Mouse (Mus musculus) gastrocnemius, adult 2 months (tissue): ENCODE results near the gene Dlg5. TPM values are rescaled to one million over a fixed set of nuclear protein-coding genes. Genes with fewer than 3 reads are reported as not detected.
A peak's percentile ranks its signal among the peaks of the same experiment; 100 is the strongest.

Source experiments
- DNase-seq: peaks from one replicate; pipeline ENCODE4 v3.0.0; 2022
- H3K27ac ChIP-seq: fragments of 200-600 bp; 2 replicates; pipeline ENCODE4 v1.8.1; 2022; ENCODE audit warnings: mild to moderate bottlenecking
- H3K4me3 ChIP-seq: fragments of 200-600 bp; 2 replicates; pipeline ENCODE4 v1.8.1; 2022; ENCODE audit warnings: mild to moderate bottlenecking, moderate library complexity
- CTCF ChIP-seq: fragments of 200-600 bp; IDR thresholded peaks from 2 replicates; pipeline ENCODE4 v1.8.1; 2022; ENCODE audit warnings: antibody characterized with exemption, mild to moderate bottlenecking, moderate library complexity
- intact Hi-C: fragments of 180-260 bp; cut with DNase I; formaldehyde crosslinking; loops from one replicate; pipeline ENCODE4 v1.15.1; 2025
- total RNA-seq, 2 experiments: library from RNA; stranded (reverse); gene quantifications; 2 replicates each; pipeline ENCODE4 v1.2.3; 2021

The Dlg5 gene
- total RNA-seq, 2 experiments from 2014 or later: 5.5 to 7.8 TPM

- intact Hi-C loops: no loop called here
- TF ChIP-seq CTCF: no peak
- Histone ChIP-seq H3K4me3 (no peak overlapping the region), H3K27ac (no peak overlapping the region)
- no peak for DNase-seq
Measured at GRCm38 (mm10) chr14:24203210-24203609, 42.5 kb downstream of the Dlg5 start.

GRCm38 (mm10) chr14:24200771-24201170, 44.9 kb downstream of the Dlg5 start:
- no peak overlapping the region for H3K4me3 ChIP-seq
- intact Hi-C loops: no loop called here
- DNase-seq: no peak
- H3K27ac ChIP-seq: no peak overlapping the region
- no peak for TF ChIP-seq CTCF

- Histone ChIP-seq H3K4me3 (no peak overlapping the region), H3K27ac (no peak overlapping the region)
- intact Hi-C loops: loop anchor here (5.0 kb wide), 1 partner anchor 43 kb away; no protein-coding TSS in a partner anchor
- no peak for DNase-seq
- no peak for TF ChIP-seq CTCF
Measured at GRCm38 (mm10) chr14:24199732-24200131, 46.0 kb downstream of the Dlg5 start.

- Histone ChIP-seq H3K4me3 (no peak overlapping the region), H3K27ac (no peak overlapping the region)
- TF ChIP-seq CTCF: no peak
- DNase-seq: peak; percentile 45
- intact Hi-C loops: loop anchor here (5.0 kb wide), 1 partner anchor 44 kb away; no protein-coding TSS in a partner anchor
Measured at GRCm38 (mm10) chr14:24197865-24198264, 47.9 kb downstream of the Dlg5 start.

GRCm38 (mm10) chr14:24196947-24197346, 48.8 kb downstream of the Dlg5 start:
- no peak overlapping the region for H3K4me3 ChIP-seq
- TF ChIP-seq CTCF: no peak; the same call in 1 of the 2 replicates

GRCm38 (mm10) chr14:24190131-24190530, 55.6 kb downstream of the Dlg5 start:
- Histone ChIP-seq H3K27ac (no peak overlapping the region), H3K4me3 (no peak overlapping the region)
- TF ChIP-seq CTCF: no peak
- intact Hi-C loops: no loop called here
- no peak for DNase-seq

More at GRCm38 (mm10) chr14:24196947-24197346, 48.8 kb downstream of the Dlg5 start:
- no peak overlapping the region for H3K27ac ChIP-seq
- peak; percentile 82 for DNase-seq
- intact Hi-C loops: loop anchor here (5.0 kb wide), 1 partner anchor 45 kb away; no protein-coding TSS in a partner anchor

GRCm38 (mm10) chr14:24189598-24189997, 56.1 kb downstream of the Dlg5 start:
- intact Hi-C loops: no loop called here
- DNase-seq: no peak
- Histone ChIP-seq H3K4me3 (no peak overlapping the region), H3K27ac (no peak overlapping the region)
- no peak for TF ChIP-seq CTCF

GRCm38 (mm10) chr14:24185514-24185913, 60.2 kb downstream of the Dlg5 start:
- DNase-seq: no peak
- Histone ChIP-seq H3K4me3 (no peak overlapping the region), H3K27ac (no peak overlapping the region)
- no peak for TF ChIP-seq CTCF
- intact Hi-C loops: no loop called here

GRCm38 (mm10) chr14:24182955-24183354, 62.8 kb downstream of the Dlg5 start:
- TF ChIP-seq CTCF: no peak
- no peak overlapping the region for H3K4me3 ChIP-seq
- DNase-seq: no peak
- no peak overlapping the region for H3K27ac ChIP-seq
- intact Hi-C loops: loop anchor here (1.0 kb wide), 1 partner anchor 90 kb away; no protein-coding TSS in a partner anchor

GRCm38 (mm10) chr14:24181811-24182506, 63.8 kb downstream of the Dlg5 start:
- peak; percentile 91 for TF ChIP-seq CTCF
- DNase-seq: peak; percentile 71
- H3K27ac ChIP-seq: no peak overlapping the region
- no peak overlapping the region for H3K4me3 ChIP-seq
- intact Hi-C loops: loop anchor here (1.0 kb wide), 1 partner anchor 91 kb away; no protein-coding TSS in a partner anchor

- no peak overlapping the region for H3K27ac ChIP-seq
- intact Hi-C loops: no loop called here
- TF ChIP-seq CTCF: no peak
- no peak overlapping the region for H3K4me3 ChIP-seq
- no peak for DNase-seq
Measured at GRCm38 (mm10) chr14:24179466-24179991, 66.2 kb downstream of the Dlg5 start.

GRCm38 (mm10) chr14:24176609-24177008, 69.1 kb downstream of the Dlg5 start:
- no peak overlapping the region for H3K4me3 ChIP-seq
- no peak overlapping the region for H3K27ac ChIP-seq
- no peak for DNase-seq
- no peak for TF ChIP-seq CTCF
- intact Hi-C loops: no loop called here

GRCm38 (mm10) chr14:24173326-24173725, 72.4 kb downstream of the Dlg5 start:
- H3K27ac ChIP-seq: no peak overlapping the region
- DNase-seq: no peak
- H3K4me3 ChIP-seq: no peak overlapping the region
- TF ChIP-seq CTCF: no peak
- intact Hi-C loops: no loop called here
